Mouse (Mus musculus) MEL (cell line): ENCODE measurements around the gene Parp4. TPM values are rescaled to one million over a fixed set of nuclear protein-coding genes. Genes with fewer than 3 reads are reported as not detected.

Source experiments
- DNase-seq: peaks from one replicate; pipeline ENCODE4 v3.0.0; 2011; ENCODE audit warnings: low read depth, low spot score
- H3K27ac ChIP-seq: 2 replicates; pipeline ENCODE4 v1.5.1; 2012; ENCODE audit warnings: low read depth, mild to moderate bottlenecking, control low read depth, low read length, moderate library complexity; ENCODE audit not compliant: control insufficient read depth
- H3K27me3 ChIP-seq, 2 experiments: fragments of 150-350 bp in 1 of 2; sonication (generic) in 1 of 2; 2 replicates each; pipeline ENCODE4 v1.6.1; 2012; ENCODE audit warnings: low read length in 2 of 2, mild to moderate bottlenecking in 2 of 2, improper control_type of control experiment in 1 of 2, moderate library complexity in 1 of 2; ENCODE audit not compliant: insufficient read depth in 2 of 2, control insufficient read depth in 1 of 2
- H3K36me3 ChIP-seq, 2 experiments: 2 replicates each; pipeline ENCODE4 v1.6.1; 2012 to 2014; ENCODE audit warnings: low read length in 2 of 2, improper control_type of control experiment in 1 of 2, inconsistent platforms in 1 of 2, mild to moderate bottlenecking in 1 of 2; ENCODE audit not compliant: insufficient read depth in 2 of 2, control insufficient read depth in 1 of 2
- H3K4me1 ChIP-seq, 2 experiments: fragments of 150-350 bp in 1 of 2; sonication (generic) in 1 of 2; 2 replicates each; pipeline ENCODE4 v1.6.1; 2012; ENCODE audit warnings: low read length in 2 of 2, improper control_type of control experiment in 1 of 2, mild to moderate bottlenecking in 1 of 2; ENCODE audit not compliant: insufficient read depth in 2 of 2, control insufficient read depth in 1 of 2
- H3K4me3 ChIP-seq, 2 experiments: fragments of 150-350 bp in 1 of 2; sonication (generic) in 1 of 2; 2 replicates each; pipeline ENCODE4 v1.5.1; 2012; ENCODE audit warnings: low read depth in 2 of 2, low read length in 2 of 2, mild to moderate bottlenecking in 2 of 2, moderate library complexity in 2 of 2, control low read depth in 1 of 2, improper control_type of control experiment in 1 of 2; ENCODE audit not compliant: control insufficient read depth in 1 of 2, insufficient read depth in 1 of 2
- H3K79me2 ChIP-seq: 2 replicates; pipeline ENCODE4 v1.6.1; 2012; ENCODE audit warnings: mild to moderate bottlenecking, low read length, moderate library complexity; ENCODE audit not compliant: control insufficient read depth, poor library complexity, insufficient read depth
- H3K9ac ChIP-seq: 2 replicates; pipeline ENCODE4 v1.6.1; 2012; ENCODE audit warnings: low read depth, mild to moderate bottlenecking, control low read depth, low read length, moderate library complexity; ENCODE audit not compliant: control insufficient read depth, poor library complexity, severe bottlenecking
- H3K9me3 ChIP-seq: fragments of 150-350 bp; sonication (generic); replicated peaks from 2 replicates; pipeline ENCODE4 v1.6.1; 2012; ENCODE audit warnings: mild to moderate bottlenecking, low read length, improper control_type of control experiment, moderate library complexity; ENCODE audit not compliant: insufficient read depth
- CHD1 ChIP-seq: IDR thresholded peaks from 2 replicates; pipeline ENCODE4 v1.6.1; 2012; ENCODE audit warnings: low read depth, mild to moderate bottlenecking, inconsistent platforms, low read length, improper control_type of control experiment
- E2F4 ChIP-seq: IDR thresholded peaks from 2 replicates; pipeline ENCODE4 v1.6.1; 2011; ENCODE audit warnings: low read depth, low read length, improper control_type of control experiment, borderline replicate concordance
- ELF1 ChIP-seq: IDR thresholded peaks from 2 replicates; pipeline ENCODE4 v1.6.1; 2014; ENCODE audit warnings: low read depth, mild to moderate bottlenecking, inconsistent platforms, low read length, improper control_type of control experiment, moderate library complexity
- EP300 ChIP-seq, 2 experiments: IDR thresholded peaks; 2 replicates each; pipeline ENCODE4 v1.6.1; 2011; ENCODE audit warnings: improper control_type of control experiment in 2 of 2, low read length in 2 of 2, low read depth in 1 of 2, mild to moderate bottlenecking in 1 of 2
- GATA1 ChIP-seq: IDR thresholded peaks from 2 replicates; pipeline ENCODE4 v1.6.1; 2011; ENCODE audit warnings: low read depth, low read length, improper control_type of control experiment
- HCFC1 ChIP-seq: IDR thresholded peaks from 2 replicates; pipeline ENCODE4 v1.6.1; 2012; ENCODE audit warnings: low read depth, mild to moderate bottlenecking, inconsistent platforms, low read length, improper control_type of control experiment, moderate library complexity
- JUND ChIP-seq: IDR thresholded peaks from 2 replicates; pipeline ENCODE4 v1.6.1; 2011; ENCODE audit warnings: low read depth, mild to moderate bottlenecking, improper control_type of control experiment, low read length
- KAT2A ChIP-seq: conservative IDR thresholded peaks from 2 replicates; pipeline ENCODE4 v1.6.1; 2012; ENCODE audit warnings: low read depth, low read length, improper control_type of control experiment, inconsistent platforms
- MAFK ChIP-seq: IDR thresholded peaks from 2 replicates; pipeline ENCODE4 v1.6.1; 2011; ENCODE audit warnings: low read depth, mild to moderate bottlenecking, low read length, improper control_type of control experiment, borderline replicate concordance
- MAX ChIP-seq: IDR thresholded peaks from 2 replicates; pipeline ENCODE4 v1.6.1; 2011; ENCODE audit warnings: low read length, improper control_type of control experiment
- MXI1 ChIP-seq: IDR thresholded peaks from 2 replicates; pipeline ENCODE4 v1.6.1; 2011; ENCODE audit warnings: mild to moderate bottlenecking, low read depth, low read length, improper control_type of control experiment
- MYB ChIP-seq: IDR thresholded peaks from 2 replicates; pipeline ENCODE4 v1.6.1; 2011; ENCODE audit warnings: mild to moderate bottlenecking, low read depth, low read length, improper control_type of control experiment
- MYC ChIP-seq: IDR thresholded peaks from 2 replicates; pipeline ENCODE4 v1.6.1; 2011; ENCODE audit warnings: low read depth, mild to moderate bottlenecking, low read length, improper control_type of control experiment, moderate library complexity
- NELFE ChIP-seq: IDR thresholded peaks from 2 replicates; pipeline ENCODE4 v1.6.1; 2011; ENCODE audit warnings: low read depth, low read length, improper control_type of control experiment
- RAD21 ChIP-seq: IDR thresholded peaks from 2 replicates; pipeline ENCODE4 v1.6.1; 2011; ENCODE audit warnings: mild to moderate bottlenecking, low read depth, low read length, improper control_type of control experiment
- RCOR1 ChIP-seq: IDR thresholded peaks from 2 replicates; pipeline ENCODE4 v1.6.1; 2012; ENCODE audit warnings: low read depth, mild to moderate bottlenecking, inconsistent platforms, low read length, improper control_type of control experiment
- SIN3A ChIP-seq: IDR thresholded peaks from 2 replicates; pipeline ENCODE4 v1.6.1; 2012; ENCODE audit warnings: low read length, improper control_type of control experiment, inconsistent platforms
- TBP ChIP-seq: IDR thresholded peaks from 2 replicates; pipeline ENCODE4 v1.8.0; 2011; ENCODE audit warnings: low read depth, low read length, improper control_type of control experiment
- TCF12 ChIP-seq: IDR thresholded peaks from 2 replicates; pipeline ENCODE4 v1.6.1; 2014; ENCODE audit warnings: low read depth, mild to moderate bottlenecking, inconsistent platforms, low read length, improper control_type of control experiment, moderate library complexity
- UBTF ChIP-seq: IDR thresholded peaks from 2 replicates; pipeline ENCODE4 v1.6.1; 2012; ENCODE audit warnings: low read depth, mild to moderate bottlenecking, inconsistent platforms, low read length, improper control_type of control experiment, moderate library complexity, borderline replicate concordance; ENCODE audit not compliant: insufficient read depth
- USF1 ChIP-seq: IDR thresholded peaks from 2 replicates; pipeline ENCODE4 v1.6.1; 2014; ENCODE audit warnings: low read depth, mild to moderate bottlenecking, inconsistent platforms, low read length, improper control_type of control experiment, moderate library complexity
- USF2 ChIP-seq, 2 experiments: IDR thresholded peaks; 2 replicates each; pipeline ENCODE4 v1.6.1; 2011 to 2012; ENCODE audit warnings: improper control_type of control experiment in 2 of 2, low read length in 2 of 2, borderline replicate concordance in 1 of 2, inconsistent platforms in 1 of 2, low read depth in 1 of 2, mild to moderate bottlenecking in 1 of 2; ENCODE audit not compliant: insufficient read depth in 1 of 2
- ZC3H11A ChIP-seq: IDR thresholded peaks from 2 replicates; pipeline ENCODE4 v1.6.1; 2012; ENCODE audit warnings: low read depth, mild to moderate bottlenecking, inconsistent platforms, low read length, improper control_type of control experiment
- ZKSCAN1 ChIP-seq: IDR thresholded peaks from 2 replicates; pipeline ENCODE4 v1.6.1; 2012; ENCODE audit warnings: low read depth, mild to moderate bottlenecking, inconsistent platforms, low read length, improper control_type of control experiment, moderate library complexity
- ZNF384 ChIP-seq: IDR thresholded peaks from 2 replicates; pipeline ENCODE4 v1.6.1; 2012; ENCODE audit warnings: low read depth, mild to moderate bottlenecking, inconsistent platforms, low read length, improper control_type of control experiment
- polyA plus RNA-seq, 2 experiments: library from polyadenylated mRNA; stranded (reverse) in 1 of 2; unstranded in 1 of 2; fragments of >175 nt in 1 of 2; fragments of >200 nt in 1 of 2; gene quantifications; 2 replicates each; pipeline versions ENCODE4 v1.2.1 to v1.2.4; 2012; ENCODE audit warnings: low replicate concordance in 2 of 2, low read depth in 1 of 2; ENCODE audit not compliant: insufficient read length in 2 of 2, insufficient read depth in 1 of 2, missing spikeins in 1 of 2
- total RNA-seq: library from RNA; depleted of rRNA; stranded (reverse); fragments of 300-350 nt; gene quantifications from 2 replicates; pipeline ENCODE4 v1.2.3, GENCODE M21; 2012

Parp4 gene
- total and polyA plus RNA-seq, 3 experiments, result 1.5 to 5.2 TPM; not detected in 1

DNA sequence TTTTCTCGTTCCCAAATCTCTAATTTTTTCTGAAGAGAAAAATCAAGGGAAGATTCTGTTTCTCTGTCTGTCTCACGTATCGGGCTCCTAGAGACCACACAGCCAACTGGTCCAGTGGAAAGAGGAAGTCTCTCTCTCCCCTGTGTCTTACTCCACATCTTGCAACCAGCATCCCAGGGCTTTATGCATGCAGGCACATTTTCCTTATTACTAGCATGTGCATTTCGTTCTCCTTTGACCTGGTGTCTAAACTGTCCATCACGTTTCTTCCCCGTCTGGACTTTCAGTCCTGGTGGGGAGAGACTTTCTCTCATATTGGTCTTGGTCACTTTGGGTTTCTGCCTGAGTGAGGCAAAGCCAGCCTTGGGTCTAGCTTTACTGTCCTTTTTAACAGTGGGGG, 22.5 kb upstream of the Parp4 start:
- H3K36me3 ChIP-seq, result no peaks in the 10 kb centered on the region
- peak; percentile 16 for DNase-seq
- H3K4me3 ChIP-seq, result no peak overlapping the region

DNA sequence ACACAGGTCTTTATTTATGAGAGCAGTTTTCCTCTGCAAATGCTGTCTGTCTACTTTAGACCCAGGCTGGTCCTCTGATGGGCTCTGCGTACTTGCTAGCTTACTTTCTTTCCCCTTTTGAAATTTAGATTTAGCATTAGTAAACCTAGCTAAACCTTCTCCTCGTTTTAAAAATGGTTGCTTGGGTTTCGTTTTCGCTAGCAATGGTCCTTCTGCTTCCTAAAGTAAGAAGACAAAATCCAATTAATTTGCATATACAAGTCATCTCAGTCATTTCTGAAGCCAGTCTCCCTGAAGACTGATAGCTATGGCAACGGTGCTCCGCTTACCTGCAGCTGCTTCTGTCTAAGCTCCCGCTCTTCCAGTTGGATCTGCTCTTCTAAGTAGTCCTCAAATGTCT, 22.1 kb upstream of the Parp4 start:
- Histone ChIP-seq H3K36me3 (no peaks in the 10 kb centered on the region), H3K27ac (no peak overlapping the region)

More for the DNA sequence above, 22.5 kb upstream of the Parp4 start:
- Histone ChIP-seq H3K27ac (no peak overlapping the region), H3K4me1 (no peaks in the 10 kb centered on the region), H3K9ac (no peak overlapping the region), H3K9me3 (no peaks in the 10 kb centered on the region), H3K79me2 (no peaks in the 10 kb centered on the region), H3K27me3 (no peaks in the 10 kb centered on the region)
- no peak for TF ChIP-seq MAX
- TF ChIP-seq ZKSCAN1, result no peak
- TF ChIP-seq TBP, result no peak
- no peak for TF ChIP-seq KAT2A
- TF ChIP-seq NELFE, result no peak
- no peak for TF ChIP-seq MXI1

GRCm38 (mm10) chr14:56554716-56555115, 20.7 kb upstream of the Parp4 start:
- Histone ChIP-seq H3K27ac (no peak overlapping the region), H3K4me1 (no peaks in the 10 kb centered on the region), H3K9ac (no peak overlapping the region), H3K36me3 (no peaks in the 10 kb centered on the region), H3K27me3 (no peaks in the 10 kb centered on the region), H3K79me2 (no peaks in the 10 kb centered on the region), H3K9me3 (no peaks in the 10 kb centered on the region), H3K4me3 (no peak overlapping the region)
- no peak for TF ChIP-seq UBTF
- no peak for TF ChIP-seq MAX
- TF ChIP-seq SIN3A, result no peak
- TF ChIP-seq HCFC1, result no peak
- TF ChIP-seq MYC, result no peak
- no peak for TF ChIP-seq JUND
- TF ChIP-seq ZKSCAN1, result no peak
- no peak for TF ChIP-seq EP300 (IDR thresholded peaks at IDR 0.05; ENCODE audit: low read depth in 1 of 2, low read length in 2 of 2)
- TF ChIP-seq TCF12, result no peak
- TF ChIP-seq NELFE, result no peak
- no peak for TF ChIP-seq TBP
- no peak for TF ChIP-seq RAD21
- TF ChIP-seq GATA1, result no peak
- no peak for TF ChIP-seq RCOR1
- DNase-seq, result no peak

More for the DNA sequence above, 22.1 kb upstream of the Parp4 start:
- TF ChIP-seq MAX (no peak), EP300 (IDR thresholded peaks at IDR 0.05; ENCODE audit: low read depth in 1 of 2, low read length in 2 of 2) (no peak), E2F4 (no peak), ZNF384 (no peak), MYB (no peak), KAT2A (no peak), HCFC1 (no peak), GATA1 (no peak), TBP (no peak), CHD1 (no peak), ELF1 (no peak), USF1 (no peak), MAFK (no peak), JUND (no peak), USF2 (IDR thresholded peaks at IDR 0.05; ENCODE audit: borderline replicate concordance in 1 of 2, insufficient read depth in 1 of 2, low read depth in 1 of 2, low read length in 2 of 2) (no peak), ZC3H11A (no peak)
- no peaks in the 10 kb centered on the region for H3K4me1 ChIP-seq
- H3K9ac ChIP-seq, result no peak overlapping the region
- H3K27me3 ChIP-seq, result no peaks in the 10 kb centered on the region
- no peak for DNase-seq
- no peak overlapping the region for H3K4me3 ChIP-seq
- no peaks in the 10 kb centered on the region for H3K9me3 ChIP-seq
- no peaks in the 10 kb centered on the region for H3K79me2 ChIP-seq
